Mouse (Mus musculus): ENCODE results near the gene Emp2.

- TF ChIP-seq TAL1 (IDR thresholded peaks at IDR 0.05; ENCODE audit: low read length) (no peak), GATA1 (IDR thresholded peaks at IDR 0.05; ENCODE audit: low read length) (no peak)
These were observed 27.3 kb upstream of the Emp2 start for GRCm38 (mm10) chr16:10341110-10341509.
